Mouse (Mus musculus) E14TG2a.4 (cell line): Measurements from ENCODE around the gene Olfr17.
"Not testable (repeated sequence)": the region's sequence is repeated elsewhere in the genome, so short reads cannot be mapped to it uniquely, and the experiment has no call there.

Experiments
- CTCF ChIP-seq: conservative IDR thresholded peaks from 2 replicates; pipeline ENCODE4 v1.5.1; 2014; ENCODE audit warnings: low read length
- NANOG ChIP-seq: IDR thresholded peaks from 2 replicates; pipeline ENCODE4 v1.6.1; 2014; ENCODE audit warnings: borderline replicate concordance, low read length, mixed read lengths

DNA sequence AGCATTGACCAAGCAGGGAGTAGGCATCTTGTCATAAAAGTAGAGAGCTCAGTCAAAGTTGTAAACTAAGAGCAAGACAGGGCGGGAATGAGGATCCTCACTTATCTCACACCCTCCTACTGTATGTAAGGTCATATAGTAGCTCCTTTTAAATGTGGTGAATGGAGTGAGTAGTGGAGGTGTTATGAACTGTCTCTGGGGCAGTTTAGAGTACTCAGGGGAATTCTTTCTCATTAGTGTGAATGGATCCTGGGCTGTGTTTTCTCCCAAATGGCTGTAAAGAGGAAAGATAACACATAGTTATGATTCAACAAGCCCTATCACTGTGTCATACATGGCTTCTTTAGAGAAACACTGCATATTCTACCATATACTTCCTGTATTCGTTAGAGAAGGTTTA, 17.2 kb downstream of the Olfr17 start, which contains the start of gene Olfr715b:
- TF ChIP-seq CTCF, NANOG: not testable (repeated sequence)
